Mouse (Mus musculus): ENCODE data around the gene Pank3.

- TF ChIP-seq CTCF (IDR thresholded peaks at IDR 0.05): no peak
- no peak for TF ChIP-seq POLR2A (IDR thresholded peaks at IDR 0.05; ENCODE audit: insufficient read depth, low read depth, low read length)
- no peak for TF ChIP-seq EP300 (IDR thresholded peaks at IDR 0.05; ENCODE audit: insufficient read depth, low read depth, low read length)
Observed at GRCm38 (mm10) chr11:35833270-35833669, 64.0 kb downstream of the Pank3 start.
